Mouse (Mus musculus) myocyte (in vitro differentiated cells): ENCODE results near the gene Lpar6. TPM values are rescaled to one million over a fixed set of nuclear protein-coding genes. Genes with fewer than 3 reads are reported as not detected.

Experiments used
- H3K27me3 ChIP-seq: one replicate; pipeline ENCODE4 v1.6.1; 2011; ENCODE audit not compliant: control insufficient read depth, insufficient read depth, insufficient read length
- H3K36me3 ChIP-seq: one replicate; pipeline ENCODE4 v1.6.1; 2011; ENCODE audit not compliant: control insufficient read depth, insufficient read depth
- H3K4me2 ChIP-seq: one replicate; pipeline ENCODE4 v1.6.1; 2011; ENCODE audit warnings: low read depth, control low read depth
- H3K4me3 ChIP-seq: one replicate; pipeline ENCODE4 v1.5.1; 2011; ENCODE audit warnings: mild to moderate bottlenecking, control low read depth, moderate library complexity
- H3K79me2 ChIP-seq: one replicate; pipeline ENCODE4 v1.6.1; 2011; ENCODE audit not compliant: control insufficient read depth, insufficient read depth
- H3ac ChIP-seq: one replicate; pipeline ENCODE4 v1.6.1; 2011; ENCODE audit not compliant: control insufficient read depth, insufficient read length
- CEBPB ChIP-seq: IDR thresholded peaks from 2 replicates; pipeline ENCODE4 v1.6.1; 2011; ENCODE audit warnings: mild to moderate bottlenecking, moderate library complexity; ENCODE audit not compliant: poor library complexity, insufficient read depth, severe bottlenecking
- E2F4 ChIP-seq: IDR thresholded peaks from one replicate; pipeline ENCODE4 v1.6.1; 2011; ENCODE audit warnings: mild to moderate bottlenecking, control low read depth, moderate library complexity; ENCODE audit not compliant: insufficient read depth
- MAX ChIP-seq: IDR thresholded peaks from one replicate; pipeline ENCODE4 v1.6.1; 2011; ENCODE audit warnings: low read depth, mild to moderate bottlenecking, control low read depth
- MYOD1 ChIP-seq, 3 experiments: IDR thresholded peaks; one replicate each; pipeline ENCODE4 v1.6.1; 2011; ENCODE audit warnings: control low read depth in 2 of 3, low read depth in 2 of 3, mild to moderate bottlenecking in 2 of 3, moderate library complexity in 1 of 3; ENCODE audit not compliant: insufficient read length in 2 of 3, control insufficient read depth in 1 of 3
- MYOG ChIP-seq, 3 experiments: IDR thresholded peaks; one replicate each; pipeline ENCODE4 v1.6.1; 2011; ENCODE audit warnings: control low read depth in 2 of 3, low read depth in 2 of 3, mild to moderate bottlenecking in 2 of 3; ENCODE audit not compliant: insufficient read length in 2 of 3, control insufficient read depth in 1 of 3, insufficient read depth in 1 of 3
- POLR2A ChIP-seq: IDR thresholded peaks from one replicate; pipeline ENCODE4 v1.6.1; 2011; ENCODE audit warnings: low read depth, mild to moderate bottlenecking, control low read depth, moderate library complexity; ENCODE audit not compliant: insufficient read length
- POLR2AphosphoS2 ChIP-seq: IDR thresholded peaks from one replicate; pipeline ENCODE4 v1.6.1; 2011; ENCODE audit warnings: low read depth, control low read depth; ENCODE audit not compliant: insufficient read length
- REST ChIP-seq: IDR thresholded peaks from one replicate; pipeline ENCODE4 v1.6.1; 2011; ENCODE audit warnings: mild to moderate bottlenecking, control low read depth, moderate library complexity; ENCODE audit not compliant: insufficient read depth, insufficient read length
- SRF ChIP-seq: IDR thresholded peaks from one replicate; pipeline ENCODE4 v1.6.1; 2011; ENCODE audit warnings: low read depth; ENCODE audit not compliant: control insufficient read depth, insufficient read length
- TCF12 ChIP-seq: IDR thresholded peaks from one replicate; pipeline ENCODE4 v1.6.1; 2011; ENCODE audit warnings: mild to moderate bottlenecking, control low read depth; ENCODE audit not compliant: poor library complexity, insufficient read depth, severe bottlenecking
- TCF3 ChIP-seq: IDR thresholded peaks from one replicate; pipeline ENCODE4 v1.6.1; 2011; ENCODE audit warnings: low read depth, control low read depth; ENCODE audit not compliant: insufficient read length
- USF1 ChIP-seq: IDR thresholded peaks from one replicate; pipeline ENCODE4 v1.6.1; 2011; ENCODE audit warnings: low read depth, mild to moderate bottlenecking, control low read depth, moderate library complexity
- polyA plus RNA-seq: library from polyadenylated mRNA; unstranded; fragments of >200 nt; fragmentation: generic; extraction: Trizol; gene quantifications from one replicate; pipeline ENCODE4 v1.2.1, GENCODE M21; 2012; ENCODE audit warnings: missing spikeins

Gene Lpar6
- polyA plus RNA-seq, 1 experiment = 0.59 TPM

- no peaks in the 10 kb centered on the region for H3K79me2 ChIP-seq
- peaks cover 19% of the 10 kb centered on the region for H3K36me3 ChIP-seq
- H3K4me2 ChIP-seq = no peak overlapping the region
- H3K27me3 ChIP-seq = no peaks in the 10 kb centered on the region
- TF ChIP-seq TCF12 = no peak
- no peak overlapping the region for H3ac ChIP-seq
- H3K4me3 ChIP-seq = no peak overlapping the region
These were observed 28.4 kb upstream of the Lpar6 start for GRCm38 (mm10) chr14:73209262-73209661.

DNA sequence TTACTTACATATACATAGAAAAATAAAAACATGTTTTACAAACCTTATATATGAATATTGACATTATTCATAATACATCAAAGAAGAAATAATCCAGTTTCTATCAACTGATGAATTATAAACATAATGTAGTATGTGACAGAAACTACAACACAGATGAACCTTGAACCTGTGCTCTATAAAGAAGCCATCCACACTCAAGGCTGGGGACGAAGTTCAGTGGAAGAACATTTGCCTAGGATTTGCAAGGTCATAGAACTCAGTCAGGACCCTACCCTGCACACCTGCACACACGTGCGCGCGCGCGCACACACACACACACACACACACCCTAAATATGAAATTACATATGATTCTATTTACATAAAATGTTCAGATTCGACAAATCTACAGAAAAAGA, 27.5 kb upstream of the Lpar6 start:
- no peak overlapping the region for H3K4me3 ChIP-seq
- H3K36me3 ChIP-seq = peaks cover 21% of the 10 kb centered on the region
- no peak overlapping the region for H3ac ChIP-seq
- H3K27me3 ChIP-seq = no peaks in the 10 kb centered on the region
- no peaks in the 10 kb centered on the region for H3K79me2 ChIP-seq
- no peak overlapping the region for H3K4me2 ChIP-seq
- TF ChIP-seq TCF12 (no peak), REST (no peak), E2F4 (no peak), MYOG (IDR thresholded peaks at IDR 0.05; ENCODE audit: control insufficient read depth in 1 of 3, insufficient read depth in 1 of 3, insufficient read length in 2 of 3, low read depth in 2 of 3) (no peak)

DNA sequence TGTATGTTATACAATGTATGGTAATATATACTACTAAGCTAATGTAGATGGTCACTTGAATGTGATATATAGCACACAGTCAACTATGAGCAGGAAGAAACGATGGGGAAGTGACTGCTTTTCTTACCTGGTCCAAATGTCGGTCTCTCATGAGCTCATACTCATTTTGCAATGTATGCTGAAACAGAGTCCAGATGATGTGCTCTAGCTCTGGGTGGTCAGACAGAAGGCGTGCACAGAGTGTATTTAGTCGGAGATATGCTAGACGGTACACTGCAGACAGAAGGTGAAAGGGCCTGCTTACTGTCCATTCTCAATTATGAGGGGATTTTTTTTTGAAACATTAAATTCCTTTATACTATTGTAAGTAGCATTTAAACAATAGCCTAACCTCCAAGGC, 26.2 kb upstream of the Lpar6 start:
- no peak overlapping the region for H3K4me3 ChIP-seq
- TF ChIP-seq MYOD1 (IDR thresholded peaks at IDR 0.05; ENCODE audit: control insufficient read depth in 1 of 3, insufficient read length in 2 of 3, low read depth in 2 of 3) (no peak), USF1 (no peak), CEBPB (no peak), TCF12 (no peak), MAX (no peak), TCF3 (no peak), SRF (no peak)
- H3ac ChIP-seq = no peak overlapping the region
- H3K4me2 ChIP-seq = no peak overlapping the region
- H3K79me2 ChIP-seq = no peaks in the 10 kb centered on the region
- peaks cover 24% of the 10 kb centered on the region for H3K36me3 ChIP-seq
- no peaks in the 10 kb centered on the region for H3K27me3 ChIP-seq

DNA sequence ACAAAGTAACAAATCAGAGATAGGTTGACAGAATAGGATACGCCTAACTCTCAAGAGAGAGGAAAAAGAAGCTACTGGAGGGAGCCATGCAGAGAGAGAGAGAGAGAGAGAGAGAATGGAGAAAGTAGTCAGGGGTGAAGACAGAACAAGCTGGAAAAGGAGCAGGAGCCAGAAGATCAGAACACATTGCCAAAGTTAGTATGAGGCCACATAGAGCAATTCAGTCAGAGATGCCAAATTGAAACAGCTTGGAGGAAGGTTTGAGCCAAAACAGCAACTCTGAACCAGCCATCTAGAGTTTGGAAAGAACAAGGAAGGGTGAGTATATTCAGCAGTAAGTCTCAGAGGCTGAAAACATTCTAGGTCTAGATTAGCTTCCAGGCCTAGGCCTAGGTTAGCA, 20.6 kb upstream of the Lpar6 start:
- Histone ChIP-seq H3K79me2 (no peaks in the 10 kb centered on the region), H3K27me3 (no peaks in the 10 kb centered on the region), H3K4me3 (no peak overlapping the region), H3K4me2 (no peak overlapping the region), H3ac (no peak overlapping the region), H3K36me3 (peaks cover 28% of the 10 kb centered on the region)
- no peak for TF ChIP-seq SRF
- TF ChIP-seq E2F4 = no peak
- TF ChIP-seq TCF3 = no peak
- TF ChIP-seq CEBPB = no peak
- no peak for TF ChIP-seq POLR2A
- TF ChIP-seq USF1 = no peak
- TF ChIP-seq TCF12 = no peak
- no peak for TF ChIP-seq POLR2AphosphoS2
- no peak for TF ChIP-seq REST
- no peak for TF ChIP-seq MAX
- no peak for TF ChIP-seq MYOG (IDR thresholded peaks at IDR 0.05; ENCODE audit: control insufficient read depth in 1 of 3, insufficient read depth in 1 of 3, insufficient read length in 2 of 3, low read depth in 2 of 3)
- TF ChIP-seq MYOD1 (IDR thresholded peaks at IDR 0.05; ENCODE audit: control insufficient read depth in 1 of 3, insufficient read length in 2 of 3, low read depth in 2 of 3) = no peak

GRCm38 (mm10) chr14:73222316-73222970, 15.3 kb upstream of the Lpar6 start:
- Histone ChIP-seq H3K4me3 (no peak overlapping the region), H3K79me2 (no peaks in the 10 kb centered on the region), H3K4me2 (no peak overlapping the region), H3ac (no peak overlapping the region), H3K27me3 (no peaks in the 10 kb centered on the region), H3K36me3 (no peaks in the 10 kb centered on the region)
- TF ChIP-seq TCF12 (no peak), REST (no peak), TCF3 (no peak), E2F4 (no peak), USF1 (no peak), SRF (no peak), MYOD1 (IDR thresholded peaks at IDR 0.05; ENCODE audit: control insufficient read depth in 1 of 3, insufficient read length in 2 of 3, low read depth in 2 of 3) (no peak), POLR2AphosphoS2 (no peak), POLR2A (no peak), CEBPB (no peak), MYOG (IDR thresholded peaks at IDR 0.05; ENCODE audit: control insufficient read depth in 1 of 3, insufficient read depth in 1 of 3, insufficient read length in 2 of 3, low read depth in 2 of 3) (no peak), MAX (no peak)

DNA sequence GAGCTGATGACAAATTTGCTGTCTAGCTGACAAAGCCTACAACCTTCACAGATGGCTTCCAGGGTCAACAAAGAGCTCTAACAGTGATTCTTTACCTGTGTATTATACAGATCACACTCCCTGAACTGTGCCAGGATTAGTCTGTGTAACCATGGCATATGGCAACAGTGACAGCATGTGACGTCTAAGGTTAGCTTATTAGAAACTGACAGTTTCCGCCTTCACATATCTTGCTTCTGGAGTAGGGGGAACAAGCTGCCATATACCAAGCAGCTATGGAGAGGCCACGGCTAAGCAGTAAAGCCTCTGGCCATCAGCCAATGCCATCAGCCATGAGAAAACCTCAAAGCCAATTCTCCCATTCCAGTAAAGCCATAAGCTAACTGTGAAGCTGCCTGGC, 11.3 kb upstream of the Lpar6 start:
- Histone ChIP-seq H3K4me3 (no peak overlapping the region), H3ac (no peak overlapping the region), H3K36me3 (no peaks in the 10 kb centered on the region), H3K4me2 (no peak overlapping the region), H3K79me2 (no peaks in the 10 kb centered on the region), H3K27me3 (no peaks in the 10 kb centered on the region)
- TF ChIP-seq TCF12 = no peak
- TF ChIP-seq POLR2AphosphoS2 = no peak
- no peak for TF ChIP-seq MAX
- no peak for TF ChIP-seq POLR2A
- no peak for TF ChIP-seq SRF
- no peak for TF ChIP-seq REST
- no peak for TF ChIP-seq E2F4
- no peak for TF ChIP-seq USF1
- TF ChIP-seq MYOD1 (IDR thresholded peaks at IDR 0.05; ENCODE audit: control insufficient read depth in 1 of 3, insufficient read length in 2 of 3, low read depth in 2 of 3) = no peak
- no peak for TF ChIP-seq MYOG (IDR thresholded peaks at IDR 0.05; ENCODE audit: control insufficient read depth in 1 of 3, insufficient read depth in 1 of 3, insufficient read length in 2 of 3, low read depth in 2 of 3)
- no peak for TF ChIP-seq CEBPB
- no peak for TF ChIP-seq TCF3
